Mouse (Mus musculus) Patski (cell line): ENCODE results near the gene Actn3. TPM values are rescaled to one million over a fixed set of nuclear protein-coding genes. Genes with fewer than 3 reads are reported as not detected.

ENCODE experiments used
- ATAC-seq: fragments of 100-300 bp; one replicate; pipeline ENCODE4 v1.8.0; 2021
- CTCF ChIA-PET: fragments of 350-600 bp; sonication (Branson Sonifier 250); formaldehyde crosslinking; loops from one replicate; lab custom pipeline; 2022; ENCODE audit warnings: inconsistent platforms; lab: Charles Lee
- POLR2A ChIA-PET: fragments of 350-600 bp; sonication (Branson Sonifier 250); formaldehyde crosslinking; loops from one replicate; lab custom pipeline; 2022; ENCODE audit warnings: antibody characterized with exemption, inconsistent platforms; lab: Charles Lee
- DNase-seq: peaks from one replicate; pipeline ENCODE4 v3.0.0-alpha.2; 2011; ENCODE audit warnings: low read depth, low spot score
- H3K27me3 ChIP-seq: fragments of 371-371 bp; one replicate; pipeline ENCODE4 v1.5.1; 2021
- CTCF ChIP-seq: fragments of 100-300 bp; IDR thresholded peaks from one replicate; pipeline ENCODE4 v1.5.1; 2021
- in situ Hi-C: fragments of 300-500 bp; cut with MboI; formaldehyde crosslinking; loops from 3 replicates; pipeline ENCODE4 v1.11.1; 2018; ENCODE audit warnings: low pct_unique_long_range_greater_than_20kb, mixed read lengths
- polyA plus RNA-seq: library from polyadenylated mRNA; unstranded; gene quantifications from one replicate; pipeline ENCODE4 v1.2.3, GENCODE M21; 2021

Gene Actn3
- 0.10 TPM for polyA plus RNA-seq

DNA sequence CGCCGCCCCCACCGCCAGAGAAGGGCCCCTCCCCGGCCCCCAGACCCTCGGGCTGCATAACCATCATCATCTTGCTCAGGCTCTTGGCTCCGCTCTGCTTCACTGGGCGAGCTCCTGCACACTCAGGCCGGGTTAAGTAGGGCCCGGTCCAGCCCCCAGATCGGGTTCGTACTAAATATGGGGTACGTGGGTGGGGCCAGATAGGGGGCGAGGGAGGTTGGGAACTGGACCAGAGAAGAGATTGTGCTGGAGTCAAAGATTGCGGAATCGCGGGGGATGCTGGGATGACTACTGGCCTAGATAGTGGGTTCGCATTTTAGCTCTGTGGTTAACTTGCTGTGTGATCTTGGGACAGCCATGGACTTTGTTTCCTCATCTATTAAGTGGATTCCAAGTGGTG lies at the start of gene Actn3:
Actn3 (minus strand) TSS at position 125 of the 400 bp plus-strand sequence.
- ATAC-seq: peak; percentile 13

DNA sequence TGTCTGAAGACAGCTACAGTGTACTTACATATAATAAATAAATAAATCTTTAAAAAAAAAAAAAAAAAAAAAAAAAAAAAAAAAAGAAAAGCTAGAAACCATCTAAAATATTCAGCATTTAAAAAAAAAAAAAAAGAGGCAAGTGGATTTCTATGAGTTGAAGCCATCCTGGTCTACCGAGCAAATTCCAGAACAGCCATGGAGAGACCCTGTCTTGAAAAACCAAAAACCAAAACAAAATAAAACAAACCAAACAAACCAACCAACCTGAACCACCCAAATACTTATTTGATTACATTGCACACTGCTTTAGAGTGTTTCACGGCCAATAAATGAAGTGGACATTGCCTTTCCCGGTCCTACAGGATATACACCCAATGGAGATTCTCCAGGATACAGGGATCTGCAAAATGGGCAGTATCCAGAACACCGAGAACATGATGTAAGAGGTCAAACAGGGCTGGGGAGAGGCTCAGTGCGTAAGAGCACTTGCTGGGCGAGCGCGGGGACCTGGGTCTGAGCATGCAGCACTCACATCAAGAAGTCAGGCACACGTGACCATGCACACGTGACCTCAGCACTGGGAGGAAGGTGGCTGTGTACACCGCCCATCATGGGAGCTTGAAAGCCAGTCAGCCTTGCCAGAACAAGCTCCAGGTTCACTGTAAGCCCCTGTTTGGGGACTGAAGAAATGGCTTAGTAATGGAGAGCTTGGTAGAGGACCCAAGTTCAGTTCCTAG lies 47.6 kb upstream of the Actn3 start:
- ChIA-PET POLR2A (no interaction called here), CTCF (interaction anchor here (1.3 kb wide), 1 partner anchor 32 kb away, joined by 5 read pairs; no protein-coding TSS in a partner anchor)
- no peak for TF ChIP-seq CTCF
- no peak for DNase-seq
- in situ Hi-C loops: no loop called here
- ATAC-seq: no peak
- no peaks in the 10 kb centered on the region for H3K27me3 ChIP-seq

More for the DNA sequence above, at the start of gene Actn3:
- ChIA-PET POLR2A (no interaction called here), CTCF (interaction anchor here (1.5 kb wide), 1 partner anchor 30 kb away, joined by 4 read pairs; no protein-coding TSS in a partner anchor)
- in situ Hi-C loops: no loop called here
- no peak for DNase-seq
- TF ChIP-seq CTCF: no peak
- peaks cover 18% of the 10 kb centered on the region for H3K27me3 ChIP-seq

DNA sequence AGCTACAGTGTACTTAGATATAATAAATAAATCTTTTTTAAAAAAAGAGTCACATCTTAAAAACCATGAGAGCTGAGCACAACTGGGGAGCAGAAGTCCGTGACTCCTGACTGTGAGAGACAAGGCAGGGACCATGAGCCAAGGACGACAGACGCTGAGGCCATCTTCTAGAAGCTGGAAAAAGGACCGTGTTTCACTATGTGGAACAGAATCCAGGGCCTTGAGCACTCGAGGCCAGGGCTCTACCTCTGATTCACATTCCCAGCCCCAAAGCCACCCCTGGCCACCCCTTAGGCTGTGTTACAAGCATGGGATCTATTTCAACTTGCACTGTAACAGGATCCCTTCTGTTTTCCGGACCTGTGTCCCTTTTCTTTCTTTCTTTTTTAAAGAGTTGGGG lies 41.9 kb upstream of the Actn3 start:
- in situ Hi-C loops: no loop called here
- no peak for TF ChIP-seq CTCF
- no peaks in the 10 kb centered on the region for H3K27me3 ChIP-seq
- no peak for DNase-seq
- CTCF ChIA-PET: no interaction called here
- POLR2A ChIA-PET: no interaction called here
- no peak for ATAC-seq

DNA sequence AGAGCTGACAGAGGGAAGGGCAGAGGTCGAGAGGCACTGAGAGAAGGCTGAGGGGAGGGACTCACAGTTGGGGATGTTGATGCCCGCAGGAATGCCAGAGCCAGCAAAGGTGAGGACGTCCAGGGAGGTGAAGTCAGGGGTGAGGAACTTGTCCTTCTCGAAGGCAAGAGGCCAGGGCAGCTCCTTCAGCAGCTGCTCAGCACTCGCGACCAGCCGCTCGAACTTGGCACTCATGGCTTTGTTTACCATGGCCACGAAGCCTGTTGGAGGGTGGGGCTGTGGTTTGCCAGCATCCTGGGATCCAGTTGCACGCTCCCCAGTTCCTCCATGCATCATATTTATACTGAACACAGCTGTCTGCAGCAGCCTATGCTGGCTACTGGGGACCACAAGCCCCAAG lies 39.1 kb upstream of the Actn3 start:
- TF ChIP-seq CTCF: no peak
- ChIA-PET POLR2A (interaction anchor here (1.5 kb wide), 1 partner anchor 11 kb away, joined by 6 read pairs; the partner anchor contains the start of gene Dpp3), CTCF (no interaction called here)
- in situ Hi-C loops: no loop called here
- ATAC-seq: no peak
- no peaks in the 10 kb centered on the region for H3K27me3 ChIP-seq
- DNase-seq: no peak

DNA sequence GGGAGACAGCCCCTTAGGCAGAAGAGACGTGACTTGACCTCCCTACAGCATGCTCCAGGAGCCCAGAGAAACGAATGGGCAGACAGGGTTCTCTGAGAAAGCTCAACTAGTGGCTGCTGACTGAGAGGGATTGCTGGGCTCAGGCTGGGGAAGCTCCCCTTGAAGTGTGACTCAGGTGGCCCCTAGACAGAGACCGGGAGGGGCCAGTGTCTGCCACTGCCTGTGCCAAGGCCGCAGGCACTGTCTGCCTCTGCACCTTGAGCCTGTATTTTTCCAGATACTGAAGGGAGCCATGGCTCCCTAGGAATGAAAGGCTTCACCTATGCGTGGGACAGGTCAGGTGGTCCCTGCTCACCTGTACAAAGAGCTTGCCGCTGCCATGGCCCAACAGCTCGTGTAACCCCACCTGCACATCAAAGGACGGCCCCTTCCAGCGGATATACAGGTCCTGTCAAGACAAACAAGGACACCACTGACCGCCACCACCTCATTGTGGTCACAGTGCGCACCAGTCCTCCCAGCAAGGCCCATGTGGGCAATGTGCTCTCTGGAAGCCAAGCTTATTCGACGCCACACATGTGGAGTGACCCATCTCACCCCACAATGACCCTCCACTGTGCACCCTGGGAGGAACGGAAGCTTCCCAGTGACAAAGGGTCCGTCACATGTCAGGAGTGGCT lies 38.4 kb upstream of the Actn3 start:
- ATAC-seq (no peak), DNase-seq (no peak)
- CTCF ChIA-PET: interaction anchor here (1.0 to 1.1 kb wide), 2 partner anchors 9 to 18 kb away, joined by 3 read pairs; partner anchors contain the start of gene Bbs1
- in situ Hi-C loops: no loop called here
- no peak for TF ChIP-seq CTCF
- H3K27me3 ChIP-seq: no peaks in the 10 kb centered on the region
- POLR2A ChIA-PET: interaction anchor here (1.5 kb wide), 1 partner anchor 12 kb away, joined by 6 read pairs; the partner anchor contains the start of gene Dpp3

DNA sequence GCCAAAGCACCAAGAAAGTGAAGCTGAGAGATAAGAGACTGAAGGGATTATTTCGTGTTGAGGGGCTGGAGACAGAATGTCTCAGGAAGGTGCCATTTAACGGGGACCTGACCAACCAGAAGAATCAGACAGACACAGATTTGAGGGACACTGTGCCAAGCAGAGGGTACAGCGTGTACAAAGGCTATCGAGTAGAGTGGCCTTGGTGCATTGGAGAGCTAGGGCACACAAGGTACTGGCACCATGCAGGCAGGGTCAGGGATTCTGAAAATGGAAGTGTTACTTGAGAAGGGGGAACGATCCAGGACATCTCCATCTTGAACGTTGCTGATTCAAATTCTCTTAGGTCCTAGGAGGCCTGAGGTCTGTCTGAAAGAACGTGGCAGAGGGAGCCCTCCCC lies 31.7 kb upstream of the Actn3 start:
- POLR2A ChIA-PET: no interaction called here
- no peaks in the 10 kb centered on the region for H3K27me3 ChIP-seq
- CTCF ChIA-PET: no interaction called here
- DNase-seq (no peak), ATAC-seq (no peak)
- no peak for TF ChIP-seq CTCF
- in situ Hi-C loops: loop anchor here (5.0 kb wide), 1 partner anchor 152 kb away; the partner anchor contains the start of gene Rbm4b

DNA sequence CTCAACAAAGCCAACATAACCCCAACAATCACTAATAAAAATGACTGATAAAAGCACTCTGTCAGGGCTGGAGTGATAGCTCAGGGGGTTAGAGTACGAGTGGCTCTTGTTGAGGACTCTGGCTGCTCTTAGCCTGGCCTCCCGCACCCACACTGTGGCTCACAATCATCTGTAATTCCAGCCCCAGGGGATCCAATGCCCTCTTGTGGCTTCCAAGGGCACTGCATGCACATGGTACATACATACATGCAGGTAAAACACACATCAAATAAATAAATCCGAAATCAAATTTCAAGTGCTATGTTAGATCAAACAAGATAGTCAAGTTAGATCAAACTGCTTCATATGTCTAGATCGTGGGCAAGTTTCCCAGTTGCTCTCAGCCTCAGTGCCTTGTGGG lies 30.4 kb upstream of the Actn3 start:
- POLR2A ChIA-PET: interaction anchor here (1.2 kb wide), 1 partner anchor 11 kb away, joined by 5 read pairs; no protein-coding TSS in a partner anchor
- ATAC-seq: no peak

DNA sequence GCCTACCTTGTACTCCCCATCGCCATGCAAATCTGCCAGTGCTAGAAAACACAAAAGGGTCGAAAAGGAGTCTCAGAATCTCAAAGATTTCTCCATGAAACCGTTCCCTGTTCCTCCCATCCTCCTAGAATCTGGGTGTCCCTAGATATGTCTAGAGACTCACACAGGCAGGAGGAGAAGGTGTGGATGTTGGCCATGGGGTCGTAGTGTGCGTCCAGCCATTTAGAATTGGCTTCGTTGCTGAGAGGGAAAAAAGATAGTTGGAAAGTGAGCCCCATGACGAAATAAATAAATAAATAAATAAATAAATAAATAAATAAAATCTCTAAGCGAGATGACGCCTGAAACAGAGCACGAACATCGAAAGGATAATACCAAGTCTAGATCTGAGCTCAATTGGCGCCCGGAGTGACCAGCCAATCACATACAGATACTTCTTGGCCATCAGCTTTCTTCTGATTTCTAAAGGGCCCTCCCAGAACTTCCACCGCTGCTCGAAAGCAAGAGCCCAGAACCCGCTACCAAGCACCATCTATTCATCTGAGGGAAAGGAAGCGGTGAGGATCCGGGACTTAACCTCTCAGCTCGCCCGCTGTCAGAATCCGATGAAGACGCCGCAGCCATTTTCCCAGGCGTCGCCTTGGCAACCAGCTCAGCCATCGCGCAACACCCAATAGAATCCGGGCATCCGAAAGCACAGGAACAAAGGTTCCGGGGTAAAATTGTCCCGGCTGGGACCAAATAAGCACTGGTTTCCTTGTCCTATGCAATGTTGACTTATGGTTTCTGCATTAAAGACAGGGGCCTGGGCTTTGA lies 28.5 kb upstream of the Actn3 start, which contains the start of gene Bbs1:
Bbs1 (minus strand) TSS at position 650 of the 816 bp plus-strand sequence.
- no peak for ATAC-seq
- POLR2A ChIA-PET: interaction anchor here (0.6 kb wide), 1 partner anchor 893 kb away, joined by 3 read pairs; no protein-coding TSS in a partner anchor
- CTCF ChIA-PET: interaction anchor here (1.3 to 2.4 kb wide), 2 partner anchors 10 to 22 kb away, joined by 3 to 8 read pairs; partner anchors contain the start of gene Dpp3
- H3K27me3 ChIP-seq: no peaks in the 10 kb centered on the region
- in situ Hi-C loops: loop anchor here (5.0 kb wide), 1 partner anchor 149 kb away; the partner anchor contains the start of gene Rbm4b
- peak; percentile 48 for DNase-seq
- no peak for TF ChIP-seq CTCF

More for the DNA sequence above, 30.4 kb upstream of the Actn3 start:
- no peak for TF ChIP-seq CTCF
- in situ Hi-C loops: loop anchor here (5.0 kb wide), 1 partner anchor 151 kb away; the partner anchor contains the start of gene Rbm4b
- no peak for DNase-seq
- H3K27me3 ChIP-seq: no peaks in the 10 kb centered on the region
- CTCF ChIA-PET: no interaction called here

DNA sequence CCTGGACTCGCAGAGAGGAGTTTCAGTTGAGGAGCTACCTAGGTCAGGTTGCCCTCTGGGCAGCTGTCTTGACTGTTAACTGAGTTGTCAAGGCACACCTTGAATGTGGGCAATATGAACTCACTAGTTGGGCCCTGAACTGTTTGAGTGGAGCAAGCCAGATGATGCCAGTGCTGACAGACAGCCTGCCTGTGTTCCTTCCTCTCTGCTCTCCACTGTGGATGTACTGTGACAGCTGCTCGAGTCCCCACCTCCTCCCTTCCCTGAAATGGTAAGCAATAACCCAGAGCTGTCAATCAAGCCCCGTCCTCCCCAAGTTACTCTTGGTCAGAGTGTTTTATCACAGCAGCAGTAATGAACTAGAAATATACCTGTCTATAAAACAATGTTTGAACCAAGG lies 22.2 kb upstream of the Actn3 start:
- no peak for DNase-seq
- in situ Hi-C loops: no loop called here
- ATAC-seq: no peak
- H3K27me3 ChIP-seq: no peaks in the 10 kb centered on the region
- no peak for TF ChIP-seq CTCF
- ChIA-PET CTCF (interaction anchor here (1.3 kb wide), 1 partner anchor 12 kb away, joined by 3 read pairs; no protein-coding TSS in a partner anchor), POLR2A (no interaction called here)

DNA sequence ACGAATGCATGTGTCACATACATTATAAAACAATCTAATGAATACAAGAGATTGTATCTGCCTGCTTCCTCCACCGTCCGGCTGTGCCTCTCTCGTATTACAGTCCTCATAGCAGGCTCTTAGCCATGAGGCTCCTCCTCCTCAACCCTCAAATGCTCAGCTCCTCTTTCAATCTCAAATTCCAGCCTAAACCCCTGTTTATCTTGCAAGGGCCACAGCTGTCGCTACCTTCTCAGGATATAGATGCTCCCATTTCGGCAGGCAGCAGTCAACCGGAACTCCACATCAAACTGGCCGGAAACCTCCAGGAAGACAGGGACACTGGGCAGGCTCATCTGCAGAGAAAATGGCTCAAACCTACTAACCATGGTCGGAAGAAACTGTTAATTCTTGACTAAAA lies 21.3 kb upstream of the Actn3 start:
- ChIA-PET CTCF (interaction anchor here (1.1 kb wide), 1 partner anchor 16 kb away, joined by 3 read pairs; no protein-coding TSS in a partner anchor), POLR2A (no interaction called here)
- no peaks in the 10 kb centered on the region for H3K27me3 ChIP-seq
- in situ Hi-C loops: no loop called here
- ATAC-seq (no peak), DNase-seq (no peak)
- TF ChIP-seq CTCF: no peak
